Mouse (Mus musculus) lung, embryonic 14.5 days (tissue): ENCODE results near the gene Arid2. TPM values are rescaled to one million over a fixed set of nuclear protein-coding genes. Genes with fewer than 3 reads are reported as not detected.

Source experiments
- ATAC-seq: fragments of 200-750 bp; cut with Nextera tagmentation; 2 replicates; pipeline ENCODE4 v1.8.0; 2017; ENCODE audit warnings: mild to moderate bottlenecking, moderate TSS enrichment, moderate library complexity; ENCODE audit not compliant: insufficient read depth
- DNase-seq: peaks from one replicate; pipeline ENCODE4 v3.0.0-alpha.2; 2015
- H3K27ac ChIP-seq: fragments of 300-500 bp; sonication (generic); 2 replicates; pipeline ENCODE4 v1.5.1; 2014; ENCODE audit warnings: low read depth, mild to moderate bottlenecking, moderate library complexity
- H3K27me3 ChIP-seq: fragments of 300-500 bp; sonication (generic); 2 replicates; pipeline ENCODE4 v1.6.1; 2014; ENCODE audit warnings: low read length, control low read depth; ENCODE audit not compliant: insufficient read depth
- H3K36me3 ChIP-seq: fragments of 300-500 bp; sonication (generic); 2 replicates; pipeline ENCODE4 v1.6.1; 2014; ENCODE audit warnings: control low read depth; ENCODE audit not compliant: insufficient read depth
- H3K4me1 ChIP-seq: fragments of 300-500 bp; sonication (generic); 2 replicates; pipeline ENCODE4 v1.6.1; 2014; ENCODE audit warnings: antibody characterized with exemption, control low read depth; ENCODE audit not compliant: insufficient read depth
- H3K4me2 ChIP-seq: fragments of 300-500 bp; sonication (generic); 2 replicates; pipeline ENCODE4 v1.6.1; 2014; ENCODE audit warnings: mild to moderate bottlenecking
- H3K4me3 ChIP-seq: fragments of 300-500 bp; sonication (generic); 2 replicates; pipeline ENCODE4 v1.5.1; 2014; ENCODE audit warnings: low read depth, low read length
- H3K9ac ChIP-seq: fragments of 300-500 bp; sonication (generic); 2 replicates; pipeline ENCODE4 v1.6.1; 2014
- H3K9me3 ChIP-seq: fragments of 300-500 bp; sonication (generic); 2 replicates; pipeline ENCODE4 v1.6.1; 2016; ENCODE audit warnings: low read depth, low read length, control low read depth
- CTCF ChIP-seq: IDR thresholded peaks from 2 replicates; pipeline ENCODE4 v1.5.1; 2016; ENCODE audit warnings: antibody characterized with exemption, low read depth
- WGBS: fragments of 180-500 bp; shearing (Covaris S2); extraction: QIAGEN DNeasy Blood & Tissue Kit; methylation state at CpG from one replicate; pipeline ENCODE4 v1.1.7; 2014; 5-methylcytosine and 5-hydroxymethylcytosine counted together
- microRNA-seq: library from miRNA; unstranded; fragments of <30 nt; microRNA quantifications from one replicate; pipeline ENCODE4, GENCODE M21; 2016; ENCODE audit warnings: borderline number of aligned reads
- polyA plus RNA-seq: library from polyadenylated mRNA; unstranded; fragments of >200 nt; fragmentation: Nextera tagmentation; extraction: Ambion mirVana; gene quantifications from 2 replicates; pipeline ENCODE4 v1.2.1, GENCODE M21; 2014

Gene Arid2
- polyA plus RNA-seq, 1 experiment from 2014 or later, result 31.6 TPM

GRCm38 (mm10) chr15:96448656-96449299 is 161.5 kb downstream of the Arid2 start:
- DNase-seq (no peak), ATAC-seq (no peak)
- 79% methylated on average over 7 of the region's 7 CpGs for WGBS
- H3K4me2 ChIP-seq, result no peak overlapping the region
- no peak overlapping the region for H3K9ac ChIP-seq
- no peak for TF ChIP-seq CTCF
- H3K4me3 ChIP-seq, result no peak overlapping the region
- no peaks in the 10 kb centered on the region for H3K4me1 ChIP-seq
- H3K36me3 ChIP-seq, result peaks cover 40% of the 10 kb centered on the region
- H3K27ac ChIP-seq, result no peak overlapping the region
- no peaks in the 10 kb centered on the region for H3K9me3 ChIP-seq
- H3K27me3 ChIP-seq, result no peaks in the 10 kb centered on the region

GRCm38 (mm10) chr15:96453346-96453745 is 166.0 kb downstream of the Arid2 start:
- Histone ChIP-seq H3K4me1 (0 out of 2 replicates have a peak, but pooled peaks cover 5% of the 10 kb centered on the region), H3K4me2 (no peak overlapping the region), H3K9me3 (no peaks in the 10 kb centered on the region), H3K4me3 (no peak overlapping the region), H3K27ac (no peak overlapping the region), H3K27me3 (no peaks in the 10 kb centered on the region), H3K9ac (no peak overlapping the region), H3K36me3 (peaks cover 19% of the 10 kb centered on the region)
- DNase-seq (no peak), ATAC-seq (no peak)
- WGBS, result 80% methylated on average over 1 of the region's 1 CpGs
- no peak for TF ChIP-seq CTCF

Small RNA genes lying within 50 kb of the gene (microRNA-seq; reads per million reads assigned to microRNA genes)
- not detected for gene Gm25397

Other genes starting within 250 kb of the Arid2 start
- 112 and 116 TPM in 2 replicates for gene Scaf11, start 173.3 kb downstream of the Arid2 start, polyA plus RNA-seq